Mouse (Mus musculus) heart, adult 2 months (tissue): ENCODE results near the gene Tshz2.

Source experiments
- EP300 ChIP-seq: fragments of 200-500 bp; IDR thresholded peaks from 2 replicates; pipeline ENCODE4 v1.6.1; 2011; ENCODE audit warnings: low read depth, low read length, control low read depth; ENCODE audit not compliant: insufficient read depth
- POLR2A ChIP-seq: fragments of 200-500 bp; IDR thresholded peaks from 2 replicates; pipeline ENCODE4 v1.6.1; 2011; ENCODE audit warnings: mild to moderate bottlenecking, low read depth, low read length, control low read depth; ENCODE audit not compliant: insufficient read depth

DNA sequence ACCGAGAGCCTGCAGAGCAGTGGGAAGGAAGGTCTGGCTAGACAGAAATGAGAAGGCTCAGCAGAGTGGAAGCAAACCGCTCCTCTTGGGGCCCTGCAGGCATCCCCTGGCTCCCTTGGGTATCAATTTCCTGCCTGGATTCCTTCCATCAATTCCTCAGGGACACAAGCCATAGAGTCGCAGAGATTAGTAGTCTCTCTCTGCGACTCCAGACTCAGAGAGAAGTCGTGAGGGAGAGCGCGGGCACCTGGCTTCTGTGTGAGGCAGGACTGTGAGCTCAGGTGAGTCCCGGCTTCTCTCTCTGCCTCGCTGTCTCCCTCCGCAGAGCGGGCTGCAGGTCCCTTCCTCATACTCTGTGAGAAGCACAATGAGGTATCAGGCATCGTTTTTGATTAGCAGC, 363.2 kb downstream of the Tshz2 start:
- no peak for TF ChIP-seq EP300
- TF ChIP-seq POLR2A = peak; percentile 33; the same call in 1 of the 2 replicates
